Mouse (Mus musculus) kidney, postnatal 0 days (tissue): ENCODE data around the gene Pskh1. TPM values are rescaled to one million over a fixed set of nuclear protein-coding genes. Genes with fewer than 3 reads are reported as not detected.

Source experiments
- ATAC-seq: fragments of 200-750 bp; cut with Nextera tagmentation; replicated peaks from 2 replicates; pipeline ENCODE4 v1.8.0; 2017; ENCODE audit warnings: low read depth, moderate number of reproducible peaks, moderate TSS enrichment, moderate library complexity; ENCODE audit not compliant: low FRiP score
- DNase-seq: peaks from one replicate; pipeline ENCODE4 v3.0.0-alpha.2; 2016; ENCODE audit warnings: low spot score
- H3K27ac ChIP-seq: fragments of 300-500 bp; sonication (generic); 2 replicates; pipeline ENCODE4 v1.5.1; 2014; ENCODE audit warnings: mild to moderate bottlenecking
- H3K27me3 ChIP-seq: fragments of 300-500 bp; sonication (generic); 2 replicates; pipeline ENCODE4 v1.6.1; 2014; ENCODE audit warnings: low read length, mixed read lengths; ENCODE audit not compliant: insufficient read depth
- H3K36me3 ChIP-seq: fragments of 300-500 bp; sonication (generic); 2 replicates; pipeline ENCODE4 v1.6.1; 2014; ENCODE audit warnings: low read length, mixed read lengths; ENCODE audit not compliant: insufficient read depth
- H3K4me1 ChIP-seq: fragments of 300-500 bp; sonication (generic); replicated peaks from 2 replicates; pipeline ENCODE4 v1.6.1; 2014; ENCODE audit warnings: antibody characterized with exemption, low read length, mixed read lengths; ENCODE audit not compliant: insufficient read depth
- H3K4me2 ChIP-seq: fragments of 300-500 bp; sonication (generic); 2 replicates; pipeline ENCODE4 v1.6.1; 2014; ENCODE audit warnings: mild to moderate bottlenecking, low read length, moderate library complexity, mixed read lengths
- H3K4me3 ChIP-seq: fragments of 300-500 bp; sonication (generic); replicated peaks from 2 replicates; pipeline ENCODE4 v1.5.1; 2014; ENCODE audit warnings: low read depth, low read length
- H3K9ac ChIP-seq: fragments of 300-500 bp; sonication (generic); 2 replicates; pipeline ENCODE4 v1.6.1; 2014; ENCODE audit warnings: low read depth, low read length
- H3K9me3 ChIP-seq: fragments of 300-500 bp; sonication (generic); replicated peaks from 2 replicates; pipeline ENCODE4 v1.6.1; 2016; ENCODE audit warnings: low read length, inconsistent platforms, mixed read lengths
- CTCF ChIP-seq: IDR thresholded peaks from 2 replicates; pipeline ENCODE4 v1.5.1; 2016; ENCODE audit warnings: antibody characterized with exemption, low read depth, mild to moderate bottlenecking, moderate library complexity
- WGBS: fragments of 180-500 bp; shearing (Covaris S2); extraction: QIAGEN DNeasy Blood & Tissue Kit; methylation state at CpG from one replicate; pipeline ENCODE4 v1.1.7; 2014; 5-methylcytosine and 5-hydroxymethylcytosine counted together
- polyA plus RNA-seq: library from polyadenylated mRNA; unstranded; fragments of >200 nt; fragmentation: Nextera tagmentation; extraction: Ambion mirVana; gene quantifications from 2 replicates; pipeline ENCODE4 v1.2.1, GENCODE M21; 2015

Gene Pskh1
- polyA plus RNA-seq, 1 experiment from 2014 or later: 30.6 TPM

DNA sequence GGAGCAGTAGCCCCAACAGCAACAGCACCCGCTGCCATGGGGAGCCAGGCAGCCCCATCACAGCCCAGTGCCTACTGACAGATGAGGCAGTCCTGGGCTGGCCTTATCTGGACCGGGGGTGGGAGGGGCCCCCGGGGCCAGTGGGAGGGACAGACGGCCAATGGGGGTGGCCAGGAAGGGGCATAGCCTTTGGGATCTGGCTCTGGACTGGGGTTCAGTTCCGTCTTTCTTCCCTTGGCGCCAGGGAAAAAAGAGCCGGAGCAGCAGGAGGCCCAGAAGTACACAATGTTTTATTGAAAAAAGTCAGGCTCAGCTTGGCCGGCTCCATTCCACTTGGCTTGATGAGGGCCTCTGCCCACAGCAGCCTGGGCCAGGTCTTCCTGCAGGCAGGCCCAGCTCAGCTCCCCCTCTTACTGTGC is 43.1 kb downstream of the Pskh1 start, which contains the start of gene Lcat:
Lcat (minus strand) TSS at position 62 of the 419 bp plus-strand sequence.
- no peak for ATAC-seq
- H3K27ac ChIP-seq: no peak within 1 kb of the TSS
- 88% methylated on average over 6 of the region's 8 CpGs for WGBS
- no peak for DNase-seq
- H3K4me3 ChIP-seq: no peak within 1 kb of the TSS
- H3K9ac ChIP-seq: no peak within 1 kb of the TSS
- no peak for TF ChIP-seq CTCF
- no peaks in the 10 kb centered on the region for H3K27me3 ChIP-seq
- H3K4me1 ChIP-seq: no peaks in the 10 kb centered on the region
- peaks cover 36% of the 10 kb centered on the region for H3K36me3 ChIP-seq
- no peak within 1 kb of the TSS for H3K4me2 ChIP-seq
- H3K9me3 ChIP-seq: no peaks in the 10 kb centered on the region

DNA sequence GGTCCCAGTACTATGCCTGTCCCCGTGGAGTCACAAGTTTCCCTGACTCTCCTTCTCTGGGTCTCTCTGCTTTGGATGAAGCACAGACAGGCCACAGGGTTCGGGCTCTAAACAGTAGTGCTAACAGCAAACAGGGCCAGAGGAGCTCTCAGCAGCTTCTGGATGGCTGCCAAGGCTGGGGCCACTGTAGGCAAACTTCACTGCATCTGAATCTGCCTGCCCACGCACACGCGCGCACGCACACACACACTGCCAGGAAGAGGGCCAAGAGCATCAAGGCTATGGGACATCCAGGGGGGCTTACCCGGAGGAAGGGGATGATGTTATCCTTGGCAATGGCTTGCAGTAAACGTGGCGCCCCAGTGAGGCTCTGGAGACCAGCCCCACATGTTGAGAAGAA is 49.1 kb downstream of the Pskh1 start:
- Histone ChIP-seq H3K4me2 (no peak overlapping the region), H3K36me3 (peaks cover 36% of the 10 kb centered on the region), H3K27me3 (no peaks in the 10 kb centered on the region), H3K4me1 (0 out of 2 replicates have a peak, but pooled peaks cover 4% of the 10 kb centered on the region), H3K9me3 (no peaks in the 10 kb centered on the region), H3K4me3 (no peak overlapping the region), H3K27ac (no peak overlapping the region), H3K9ac (no peak overlapping the region)
- TF ChIP-seq CTCF: no peak
- ATAC-seq: no peak
- DNase-seq: peak; percentile 41
- 53% methylated on average over 10 of the region's 10 CpGs for WGBS

DNA sequence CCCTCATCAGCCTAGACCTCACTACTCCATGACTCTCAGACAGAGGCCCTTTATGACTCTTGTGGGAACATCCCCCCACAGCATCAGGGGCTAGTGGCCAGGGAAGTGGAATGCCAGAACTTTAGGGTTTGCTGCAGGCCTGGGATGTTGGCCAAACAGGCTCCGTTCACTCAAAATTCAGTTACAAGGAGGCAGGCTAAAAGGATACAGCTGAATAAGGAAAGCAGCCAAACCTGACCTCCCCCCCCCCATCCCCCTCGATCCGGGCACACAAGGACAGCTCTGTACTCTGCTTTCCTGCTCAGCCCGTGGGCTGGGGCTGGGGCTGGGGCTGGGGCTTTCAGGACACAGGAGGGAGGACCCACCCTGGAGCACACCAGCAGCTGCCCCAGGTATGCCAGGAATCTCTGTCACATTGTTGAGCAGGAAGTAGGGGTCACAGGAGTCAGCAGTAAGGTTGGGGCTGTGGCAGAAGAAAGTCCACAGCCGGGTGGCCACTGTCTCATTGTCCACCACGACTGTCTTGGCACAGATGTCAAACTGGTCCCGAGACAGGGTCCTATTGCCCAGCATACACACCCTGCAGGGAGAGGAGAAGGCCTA is 50.9 kb downstream of the Pskh1 start:
- no peak overlapping the region for H3K9ac ChIP-seq
- H3K9me3 ChIP-seq: no peaks in the 10 kb centered on the region
- H3K4me1 ChIP-seq: 0 out of 2 replicates have a peak, but pooled peaks cover 4% of the 10 kb centered on the region
- no peak overlapping the region for H3K4me2 ChIP-seq
- no peak for TF ChIP-seq CTCF
- WGBS: 25% methylated on average over 7 of the region's 7 CpGs
- H3K27ac ChIP-seq: 0 out of 2 replicates have a peak overlapping the region, but pooled peaks have one; percentile 1
- peak; percentile 67 for ATAC-seq
- peaks cover 31% of the 10 kb centered on the region; the same call in 1 of the 2 replicates for H3K36me3 ChIP-seq
- DNase-seq: peak; percentile 44
- no peaks in the 10 kb centered on the region for H3K27me3 ChIP-seq
- no peak overlapping the region for H3K4me3 ChIP-seq

DNA sequence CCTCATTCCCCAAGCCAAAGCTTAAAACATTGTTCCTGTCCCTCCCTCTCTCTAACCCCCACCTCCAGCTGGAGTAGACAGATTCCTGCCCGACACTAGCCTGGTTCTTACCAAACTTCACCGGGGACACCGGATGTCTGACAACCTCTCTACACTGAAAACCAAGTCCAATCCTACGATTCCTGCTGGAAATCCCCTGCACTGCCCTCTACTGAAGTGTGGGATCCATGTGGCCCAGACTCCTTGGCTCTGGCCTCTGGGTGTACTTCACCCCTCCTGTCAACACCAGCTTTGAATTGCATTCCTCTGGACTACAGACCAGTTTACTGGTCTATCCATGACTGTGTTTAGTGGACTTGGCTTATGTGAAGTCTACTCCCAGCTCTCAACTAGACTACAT is 56.3 kb downstream of the Pskh1 start:
- 91% methylated on average over 4 of the region's 4 CpGs for WGBS
- Histone ChIP-seq H3K4me2 (no peak overlapping the region), H3K36me3 (0 out of 2 replicates have a peak, but pooled peaks cover 14% of the 10 kb centered on the region), H3K4me3 (no peak overlapping the region), H3K9ac (no peak overlapping the region), H3K9me3 (no peaks in the 10 kb centered on the region), H3K4me1 (no peaks in the 10 kb centered on the region), H3K27ac (no peak overlapping the region), H3K27me3 (no peaks in the 10 kb centered on the region)
- DNase-seq (no peak), ATAC-seq (no peak)
- TF ChIP-seq CTCF: no peak

DNA sequence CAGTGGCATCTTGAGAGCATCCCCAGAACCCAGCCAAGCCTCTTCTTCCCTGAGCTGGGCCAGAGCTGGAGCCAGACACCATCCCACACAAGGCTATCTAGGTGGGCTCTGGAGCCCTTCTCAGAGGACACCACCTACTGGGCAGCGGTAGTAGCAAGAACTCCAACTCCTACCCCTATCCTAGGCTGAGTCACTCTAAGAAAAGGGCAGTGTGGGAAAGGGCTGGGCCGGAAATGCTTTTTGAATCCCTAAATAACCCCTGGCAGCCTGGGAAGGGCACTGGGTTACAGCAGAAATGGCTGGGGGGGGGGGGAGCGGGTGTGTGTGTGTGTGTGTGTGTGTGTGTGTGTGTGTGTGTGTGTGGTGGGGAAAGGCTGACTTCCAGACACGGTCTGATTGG is 57.6 kb downstream of the Pskh1 start:
- 57% methylated on average over 3 of the region's 4 CpGs for whole genome bisulfite sequencing

DNA sequence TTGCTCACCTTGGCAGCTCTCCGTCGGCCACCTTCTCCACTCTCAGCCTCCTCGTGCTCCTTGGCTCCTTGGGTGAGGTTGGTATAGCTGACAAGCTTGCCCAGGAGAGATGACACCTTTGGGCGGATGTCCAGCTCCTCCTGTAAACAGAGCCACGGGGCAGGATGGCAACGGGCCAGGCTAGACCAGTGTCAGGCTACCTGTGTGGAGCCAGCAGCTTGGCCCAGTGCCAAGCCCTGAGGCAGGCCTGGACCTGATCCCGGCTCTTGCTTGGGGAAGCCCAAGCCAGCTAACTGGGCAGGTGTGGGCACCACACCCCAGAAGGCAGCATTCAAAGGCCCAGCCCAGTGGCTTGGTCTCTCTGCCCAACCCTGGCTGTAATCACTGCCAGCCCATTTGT is 59.1 kb downstream of the Pskh1 start:
- Histone ChIP-seq H3K4me3 (no peak overlapping the region), H3K4me2 (no peak overlapping the region), H3K9ac (no peak overlapping the region), H3K9me3 (no peaks in the 10 kb centered on the region), H3K27ac (no peak overlapping the region), H3K27me3 (no peaks in the 10 kb centered on the region), H3K36me3 (0 out of 2 replicates have a peak, but pooled peaks cover 8% of the 10 kb centered on the region), H3K4me1 (peaks cover under 1% of the 10 kb centered on the region)
- no peak for TF ChIP-seq CTCF
- DNase-seq (no peak), ATAC-seq (peak; percentile 36)
- 70% methylated on average over 7 of the region's 7 CpGs for WGBS

More for the DNA sequence above, 57.6 kb downstream of the Pskh1 start:
- peak; percentile 45; the same call in 1 of the 2 replicates for TF ChIP-seq CTCF
- H3K9ac ChIP-seq: no peak overlapping the region
- H3K27me3 ChIP-seq: no peaks in the 10 kb centered on the region
- H3K4me3 ChIP-seq: no peak overlapping the region
- no peak for ATAC-seq
- H3K4me2 ChIP-seq: no peak overlapping the region
- 0 out of 2 replicates have a peak, but pooled peaks cover 12% of the 10 kb centered on the region for H3K36me3 ChIP-seq
- no peaks in the 10 kb centered on the region for H3K9me3 ChIP-seq
- H3K4me1 ChIP-seq: no peaks in the 10 kb centered on the region
- DNase-seq: peak; percentile 45
- H3K27ac ChIP-seq: no peak overlapping the region

DNA sequence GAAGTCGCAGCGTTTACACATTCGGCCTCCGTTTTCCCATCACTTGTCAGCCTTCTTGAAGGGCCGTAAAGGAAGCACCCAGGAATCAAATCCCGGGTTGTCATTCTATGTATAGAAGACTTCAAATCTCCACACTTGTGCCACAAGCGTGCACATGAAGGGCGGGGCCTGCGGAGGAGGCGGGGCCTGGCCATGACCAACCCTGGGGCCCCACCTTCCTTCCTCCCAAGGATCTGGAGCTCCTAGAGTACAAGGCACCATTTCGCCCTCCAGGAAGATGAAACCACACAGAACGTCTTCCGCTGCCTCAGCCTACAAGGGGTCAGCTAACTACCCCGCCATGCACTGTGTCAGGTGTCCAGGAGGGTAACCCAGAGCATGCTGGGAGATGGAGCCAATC is 60.9 kb downstream of the Pskh1 start:
- H3K36me3 ChIP-seq: 0 out of 2 replicates have a peak, but pooled peaks cover 2% of the 10 kb centered on the region
- no peak for TF ChIP-seq CTCF
- DNase-seq (no peak), ATAC-seq (no peak)
- no peak overlapping the region for H3K4me2 ChIP-seq
- H3K27ac ChIP-seq: no peak overlapping the region
- no peak overlapping the region for H3K9ac ChIP-seq
- no peaks in the 10 kb centered on the region for H3K27me3 ChIP-seq
- WGBS: 79% methylated on average over 14 of the region's 14 CpGs
- H3K9me3 ChIP-seq: no peaks in the 10 kb centered on the region
- H3K4me1 ChIP-seq: peaks cover 12% of the 10 kb centered on the region
- H3K4me3 ChIP-seq: no peak overlapping the region
